ENCODE assay signal across 9 mouse cellular contexts in genomic region chr12:82121947-82122346, GRCm38 (mm10). TPM values are rescaled to one million over a fixed set of nuclear protein-coding genes. Genes with fewer than 3 reads are reported as not detected.
DNase-seq lines count a peak whose midpoint lies in the region; ATAC-seq and TF ChIP-seq lines count a peak whose summit lies in the region.
"Had no signal": no experiment of that assay in that cellular context is flagged by ENCODE, and none has a peak within 500 bp of the region (broad histone marks: within the 10 kb centered on the region; RNA-seq: fewer than 3 reads in every experiment).

No protein-coding gene starts in this region.

- peak overlapping the region; percentile 96 for H3K27ac ChIP-seq in heart, embryonic 12.5 days (ENCODE audit: poor library complexity, severe bottlenecking)
- H3K27ac ChIP-seq in limb, embryonic 15.5 days = peak overlapping the region; percentile 18; the same call in 1 of the 2 replicates
- 0 out of 2 replicates have a peak overlapping the region, but pooled peaks have one; percentile 4 for H3K27ac ChIP-seq in stomach, postnatal 0 days (replicated peaks)
- no peak overlapping the region for H3K27ac ChIP-seq in hindbrain, embryonic 16.5 days (ENCODE audit: low read depth, low read length)

- 44% methylated on average over 10 of the region's 10 CpGs for WGBS in heart, embryonic 12.5 days
- 63% methylated on average over 10 of the region's 10 CpGs for WGBS in limb, embryonic 15.5 days
- WGBS in stomach, postnatal 0 days = 58% methylated on average over 10 of the region's 10 CpGs
- 70% methylated on average over 10 of the region's 10 CpGs for WGBS in hindbrain, embryonic 16.5 days

- H3K9me3 ChIP-seq in heart, embryonic 12.5 days (replicated peaks) = no peaks in the 10 kb centered on the region
- H3K9me3 ChIP-seq in limb, embryonic 15.5 days = no peaks in the 10 kb centered on the region
- no peaks in the 10 kb centered on the region for H3K9me3 ChIP-seq in stomach, postnatal 0 days (ENCODE audit: control insufficient read depth, low read length)
- H3K9me3 ChIP-seq in hindbrain, embryonic 16.5 days (ENCODE audit: control insufficient read depth, low read length) = no peaks in the 10 kb centered on the region

- no peak for ATAC-seq in heart, embryonic 12.5 days (ENCODE audit: insufficient number of reproducible peaks, low FRiP score)
- ATAC-seq in limb, embryonic 15.5 days (ENCODE audit: insufficient number of reproducible peaks, low FRiP score, low TSS enrichment, low read depth) = no peak
- ATAC-seq in stomach, postnatal 0 days (ENCODE audit: low FRiP score, low TSS enrichment) = no peak
- ATAC-seq in hindbrain, embryonic 16.5 days = no peak
- ATAC-seq in activated CD4-positive, CD25-positive, alpha-beta regulatory T cell, adult 4 months = no peak

- H3K9ac ChIP-seq in heart, embryonic 12.5 days = peak overlapping the region; percentile 28; the same call in 1 of the 2 replicates
- no peak overlapping the region for H3K9ac ChIP-seq in limb, embryonic 15.5 days
- no peak overlapping the region for H3K9ac ChIP-seq in stomach, postnatal 0 days (ENCODE audit: low read length)
- no peak overlapping the region for H3K9ac ChIP-seq in hindbrain, embryonic 16.5 days (ENCODE audit: low read depth, low read length)

- no peak for DNase-seq in heart, adult 9 months (ENCODE audit: low spot score in 2 of 2)
- DNase-seq in right cerebral cortex, adult 18-20 months = peak; percentile 64
- DNase-seq in right cerebral cortex, postnatal 4 days = no peak
- no peak for DNase-seq in stomach, postnatal 0 days (ENCODE audit: low spot score)
- DNase-seq: cerebellum, adult 11-12 months had no signal

- TF ChIP-seq CTCF in stomach, postnatal 0 days (IDR thresholded peaks at IDR 0.05; ENCODE audit: low read depth) = no peak

- no peaks in the 10 kb centered on the region for H3K36me3 ChIP-seq in heart, embryonic 12.5 days
- no peaks in the 10 kb centered on the region for H3K36me3 ChIP-seq in limb, embryonic 15.5 days
- no peaks in the 10 kb centered on the region for H3K36me3 ChIP-seq in stomach, postnatal 0 days (ENCODE audit: control insufficient read depth, insufficient read depth, low read length)
- H3K36me3 ChIP-seq in hindbrain, embryonic 16.5 days (ENCODE audit: control insufficient read depth, insufficient read depth, low read length) = no peaks in the 10 kb centered on the region

- H3K4me2 ChIP-seq in heart, embryonic 12.5 days = peak overlapping the region; percentile 65
- peak overlapping the region; percentile 34; the same call in 1 of the 2 replicates for H3K4me2 ChIP-seq in limb, embryonic 15.5 days
- H3K4me2 ChIP-seq in stomach, postnatal 0 days (replicated peaks; ENCODE audit: low read depth) = peak overlapping the region; percentile 37
- H3K4me2 ChIP-seq in hindbrain, embryonic 16.5 days (ENCODE audit: low read length) = no peak overlapping the region

- peaks cover 50% of the 10 kb centered on the region for H3K4me1 ChIP-seq in heart, embryonic 12.5 days (replicated peaks)
- H3K4me1 ChIP-seq in limb, embryonic 15.5 days = peaks cover 13% of the 10 kb centered on the region
- no peaks in the 10 kb centered on the region for H3K4me1 ChIP-seq in stomach, postnatal 0 days (replicated peaks; ENCODE audit: control insufficient read depth, insufficient read depth)
- H3K4me1 ChIP-seq in hindbrain, embryonic 16.5 days (ENCODE audit: control insufficient read depth, insufficient read depth, low read depth, low read length) = no peaks in the 10 kb centered on the region

- no peaks in the 10 kb centered on the region for H3K27me3 ChIP-seq in heart, embryonic 12.5 days (replicated peaks)
- no peaks in the 10 kb centered on the region for H3K27me3 ChIP-seq in limb, embryonic 15.5 days
- no peaks in the 10 kb centered on the region for H3K27me3 ChIP-seq in stomach, postnatal 0 days (ENCODE audit: control insufficient read depth, insufficient read depth, low read length)
- H3K27me3 ChIP-seq in hindbrain, embryonic 16.5 days (replicated peaks; ENCODE audit: control insufficient read depth, insufficient read depth, low read length) = no peaks in the 10 kb centered on the region

- peak overlapping the region; percentile 20 for H3K4me3 ChIP-seq in heart, embryonic 12.5 days
- H3K4me3 ChIP-seq in limb, embryonic 15.5 days = no peak overlapping the region
- no peak overlapping the region for H3K4me3 ChIP-seq in stomach, postnatal 0 days (ENCODE audit: low read depth, low read length)
- no peak overlapping the region for H3K4me3 ChIP-seq in hindbrain, embryonic 16.5 days (ENCODE audit: low read length)

- TF ChIP-seq EP300 in stomach, postnatal 0 days (optimal IDR thresholded peaks at IDR 0.05) = no peak

RNA-seq across cellular contexts. Expression of gene Sipa1l1, which starts 47.2 kb away (rescaled TPM):
- polyA plus RNA-seq in heart, embryonic 12.5 days (2016; fragmentation: Nextera tagmentation; extraction: Ambion mirVana) = 35.5 and 43.0 TPM in 2 replicates
- polyA plus RNA-seq in limb, embryonic 15.5 days (2015; fragmentation: Nextera tagmentation; extraction: Ambion mirVana) = 31.9 and 39.0 TPM in 2 replicates
- 9.2 and 9.7 TPM in 2 replicates for polyA plus RNA-seq in stomach, postnatal 0 days (2015; fragmentation: Nextera tagmentation; extraction: Ambion mirVana)
- 11.1 and 11.2 TPM in 2 replicates for polyA plus RNA-seq in hindbrain, embryonic 16.5 days (2015; fragmentation: Nextera tagmentation; extraction: Ambion mirVana)
- polyA plus RNA-seq in activated CD4-positive, CD25-positive, alpha-beta regulatory T cell, adult 4 months (2017; shearing (Covaris generic)) = 10 to 100 TPM; 23.4 to 29.9 TPM
